In genomic region chr19:53885450-53885849, GRCm38 (mm10) we compare ENCODE assay signal across 18 mouse cellular contexts. TPM values are rescaled to one million over a fixed set of nuclear protein-coding genes. Genes with fewer than 3 reads are reported as not detected.
DNase-seq lines count a peak whose midpoint lies in the region; ATAC-seq lines count a peak whose summit lies in the region.
"Had no signal": no experiment of that assay in that cellular context is flagged by ENCODE, and none has a peak within 500 bp of the region (broad histone marks: within the 10 kb centered on the region; RNA-seq: fewer than 3 reads in every experiment).

No protein-coding gene starts in this region.

- no peaks in the 10 kb centered on the region for H3K4me1 ChIP-seq in kidney, embryonic 14.5 days (ENCODE audit: control insufficient read depth, insufficient read depth, low read length)
- H3K4me1 ChIP-seq in midbrain, embryonic 14.5 days (ENCODE audit: control insufficient read depth, insufficient read depth, low read length), result no peaks in the 10 kb centered on the region; the same call in 1 of the 2 replicates
- H3K4me1 ChIP-seq in midbrain, embryonic 11.5 days (ENCODE audit: control insufficient read depth, insufficient read depth, low read length), result no peaks in the 10 kb centered on the region

- H3K9ac ChIP-seq in kidney, embryonic 14.5 days (ENCODE audit: low read depth, low read length), result no peak overlapping the region
- H3K9ac ChIP-seq in midbrain, embryonic 14.5 days (replicated peaks; ENCODE audit: low read length), result no peak overlapping the region
- no peak overlapping the region for H3K9ac ChIP-seq in midbrain, embryonic 11.5 days (ENCODE audit: low read length)
- H3K9ac ChIP-seq: embryonic facial prominence, embryonic 13.5 days; neural tube, embryonic 12.5 days had no signal

- H3K4me3 ChIP-seq in kidney, embryonic 14.5 days (ENCODE audit: low read length), result no peak overlapping the region
- no peak overlapping the region for H3K4me3 ChIP-seq in midbrain, embryonic 14.5 days (replicated peaks; ENCODE audit: low read depth, low read length)
- H3K4me3 ChIP-seq in midbrain, embryonic 11.5 days (ENCODE audit: low read depth, low read length), result no peak overlapping the region
- H3K4me3 ChIP-seq: embryonic facial prominence, embryonic 13.5 days; neural tube, embryonic 12.5 days had no signal

- H3K36me3 ChIP-seq in kidney, embryonic 14.5 days (ENCODE audit: control insufficient read depth, insufficient read depth, low read length), result no peaks in the 10 kb centered on the region
- no peaks in the 10 kb centered on the region for H3K36me3 ChIP-seq in midbrain, embryonic 14.5 days (ENCODE audit: control insufficient read depth, insufficient read depth, low read length)
- H3K36me3 ChIP-seq in midbrain, embryonic 11.5 days (ENCODE audit: control insufficient read depth, insufficient read depth, low read length), result no peaks in the 10 kb centered on the region
- H3K36me3 ChIP-seq: embryonic facial prominence, embryonic 13.5 days; neural tube, embryonic 12.5 days had no signal

- ATAC-seq in kidney, embryonic 14.5 days (ENCODE audit: low FRiP score, low TSS enrichment), result peak; percentile 66; the same call in 1 of the 2 replicates
- no peak for ATAC-seq in midbrain, embryonic 14.5 days (ENCODE audit: low FRiP score, low TSS enrichment)
- no peak for ATAC-seq in midbrain, embryonic 11.5 days (ENCODE audit: low FRiP score)
- ATAC-seq: hindbrain, postnatal 0 days; intestine, embryonic 16.5 days had no signal

- 29% methylated on average over 10 of the region's 10 CpGs for WGBS in kidney, embryonic 14.5 days
- WGBS in midbrain, embryonic 14.5 days, result 13% methylated on average over 10 of the region's 10 CpGs
- WGBS in midbrain, embryonic 11.5 days, result 15% methylated on average over 10 of the region's 10 CpGs

- no peak overlapping the region for H3K27ac ChIP-seq in kidney, embryonic 14.5 days (ENCODE audit: low read depth, low read length)
- no peak overlapping the region for H3K27ac ChIP-seq in midbrain, embryonic 14.5 days (replicated peaks; ENCODE audit: low read depth, low read length)
- no peak overlapping the region for H3K27ac ChIP-seq in midbrain, embryonic 11.5 days (ENCODE audit: low read depth, low read length)
- H3K27ac ChIP-seq: embryonic facial prominence, embryonic 13.5 days; hindbrain, postnatal 0 days; neural tube, embryonic 12.5 days had no signal

- H3K4me2 ChIP-seq in kidney, embryonic 14.5 days (replicated peaks; ENCODE audit: low read depth, low read length), result no peak overlapping the region
- H3K4me2 ChIP-seq in midbrain, embryonic 14.5 days (ENCODE audit: low read length), result no peak overlapping the region
- H3K4me2 ChIP-seq in midbrain, embryonic 11.5 days, result no peak overlapping the region
- H3K4me2 ChIP-seq: embryonic facial prominence, embryonic 13.5 days; heart, embryonic 11.5 days; neural tube, embryonic 12.5 days had no signal

- peak; percentile 15 for DNase-seq in embryo, embryonic 10.5 days (ENCODE audit: low spot score)
- DNase-seq in embryo, embryonic 9.5 days (ENCODE audit: extremely low spot score), result no peak
- DNase-seq in kidney, adult 18-20 months, result no peak
- peak; percentile 27 for DNase-seq in midbrain, embryonic 14.5 days
- DNase-seq in midbrain, embryonic 11.5 days (ENCODE audit: low spot score, missing footprints), result no peak
- DNase-seq in retina, embryonic 14.5 days (ENCODE audit: low spot score), result peak; percentile 57
- no peak for DNase-seq in layer of hippocampus, postnatal 25 days (ENCODE audit: extremely low spot score in 1 of 2, low spot score in 1 of 2)
- DNase-seq: adrenal gland, postnatal 14 days; cerebellum, adult 9-10 months; heart, postnatal 10 days; lung, postnatal 4 days; thymus, postnatal 14 days had no signal

- no peaks in the 10 kb centered on the region for H3K27me3 ChIP-seq in kidney, embryonic 14.5 days (ENCODE audit: control insufficient read depth, insufficient read depth, low read length)
- H3K27me3 ChIP-seq in midbrain, embryonic 14.5 days (ENCODE audit: control insufficient read depth, insufficient read depth, low read length), result no peaks in the 10 kb centered on the region
- H3K27me3 ChIP-seq in midbrain, embryonic 11.5 days (ENCODE audit: control insufficient read depth, insufficient read depth, low read length), result no peaks in the 10 kb centered on the region
- H3K27me3 ChIP-seq: embryonic facial prominence, embryonic 13.5 days; neural tube, embryonic 12.5 days had no signal

- H3K9me3 ChIP-seq in kidney, embryonic 14.5 days (ENCODE audit: control insufficient read depth, low read length), result no peaks in the 10 kb centered on the region
- H3K9me3 ChIP-seq in midbrain, embryonic 14.5 days (ENCODE audit: control insufficient read depth, low read length), result no peaks in the 10 kb centered on the region
- no peaks in the 10 kb centered on the region for H3K9me3 ChIP-seq in midbrain, embryonic 11.5 days (ENCODE audit: control insufficient read depth, low read length)
- H3K9me3 ChIP-seq: embryonic facial prominence, embryonic 13.5 days; neural tube, embryonic 12.5 days had no signal

RNA-seq across cellular contexts. Expression of gene Pdcd4, which starts 6.6 kb away (rescaled TPM):
- 134 and 136 TPM in 2 replicates for polyA plus RNA-seq in kidney, embryonic 14.5 days (2014; fragmentation: Nextera tagmentation; extraction: Ambion mirVana)
- 73.9 and 74.2 TPM in 2 replicates for polyA plus RNA-seq in midbrain, embryonic 14.5 days (2014; fragmentation: Nextera tagmentation; extraction: Ambion mirVana)
- polyA plus RNA-seq in midbrain, embryonic 11.5 days (2014; fragmentation: Nextera tagmentation; extraction: Ambion mirVana), result 61.9 and 65.7 TPM in 2 replicates
- 100 to 1,000 TPM; 118 to 120 TPM for total RNA-seq in layer of hippocampus, postnatal 25 days (2021)

RNA-seq across cellular contexts. Expression of gene Shoc2, which starts 58.7 kb away (rescaled TPM):
- polyA plus RNA-seq in kidney, embryonic 14.5 days (2014; fragmentation: Nextera tagmentation; extraction: Ambion mirVana), result 34.3 and 59.6 TPM in 2 replicates
- 59.9 and 76.7 TPM in 2 replicates for polyA plus RNA-seq in midbrain, embryonic 14.5 days (2014; fragmentation: Nextera tagmentation; extraction: Ambion mirVana)
- polyA plus RNA-seq in midbrain, embryonic 11.5 days (2014; fragmentation: Nextera tagmentation; extraction: Ambion mirVana), result 78.6 and 88.5 TPM in 2 replicates
- total RNA-seq in layer of hippocampus, postnatal 25 days (2021), result 10 to 100 TPM; 47.8 to 49.1 TPM

RNA-seq across cellular contexts. Expression of gene Bbip1, which starts 59.0 kb away (rescaled TPM):
- polyA plus RNA-seq in kidney, embryonic 14.5 days (2014; fragmentation: Nextera tagmentation; extraction: Ambion mirVana), result 96.8 and 137 TPM in 2 replicates
- polyA plus RNA-seq in midbrain, embryonic 14.5 days (2014; fragmentation: Nextera tagmentation; extraction: Ambion mirVana), result 134 and 163 TPM in 2 replicates
- polyA plus RNA-seq in midbrain, embryonic 11.5 days (2014; fragmentation: Nextera tagmentation; extraction: Ambion mirVana), result 147 and 148 TPM in 2 replicates
- total RNA-seq in layer of hippocampus, postnatal 25 days (2021), result 10 to 100 TPM; 53.3 to 54.2 TPM

Comparison
In these comparisons a context has a peak if more than half of its experiments do, and no peak if none do; other contexts are left out.
1. DNase-seq: peak in embryo, embryonic 10.5 days (single experiment), midbrain, embryonic 14.5 days (single experiment) and retina, embryonic 14.5 days (single experiment); none in embryo, embryonic 9.5 days (single experiment), kidney, adult 18-20 months (single experiment), midbrain, embryonic 11.5 days (single experiment) and layer of hippocampus, postnatal 25 days (0 of 2).